Mouse (Mus musculus) MEL (cell line): ENCODE data around the gene Gapt. TPM values are rescaled to one million over a fixed set of nuclear protein-coding genes. Genes with fewer than 3 reads are reported as not detected.

ENCODE experiments used
- DNase-seq: peaks from one replicate; pipeline ENCODE4 v3.0.0; 2011; ENCODE audit warnings: low read depth, low spot score
- H3K27ac ChIP-seq: 2 replicates; pipeline ENCODE4 v1.5.1; 2012; ENCODE audit warnings: low read depth, mild to moderate bottlenecking, control low read depth, low read length, moderate library complexity; ENCODE audit not compliant: control insufficient read depth
- H3K27me3 ChIP-seq, 2 experiments: fragments of 150-350 bp in 1 of 2; sonication (generic) in 1 of 2; 2 replicates each; pipeline ENCODE4 v1.6.1; 2012; ENCODE audit warnings: low read length in 2 of 2, mild to moderate bottlenecking in 2 of 2, improper control_type of control experiment in 1 of 2, moderate library complexity in 1 of 2; ENCODE audit not compliant: insufficient read depth in 2 of 2, control insufficient read depth in 1 of 2
- H3K36me3 ChIP-seq, 2 experiments: 2 replicates each; pipeline ENCODE4 v1.6.1; 2012 to 2014; ENCODE audit warnings: low read length in 2 of 2, improper control_type of control experiment in 1 of 2, inconsistent platforms in 1 of 2, mild to moderate bottlenecking in 1 of 2; ENCODE audit not compliant: insufficient read depth in 2 of 2, control insufficient read depth in 1 of 2
- H3K4me1 ChIP-seq, 2 experiments: fragments of 150-350 bp in 1 of 2; sonication (generic) in 1 of 2; 2 replicates each; pipeline ENCODE4 v1.6.1; 2012; ENCODE audit warnings: low read length in 2 of 2, improper control_type of control experiment in 1 of 2, mild to moderate bottlenecking in 1 of 2; ENCODE audit not compliant: insufficient read depth in 2 of 2, control insufficient read depth in 1 of 2
- H3K4me3 ChIP-seq, 2 experiments: fragments of 150-350 bp in 1 of 2; sonication (generic) in 1 of 2; 2 replicates each; pipeline ENCODE4 v1.5.1; 2012; ENCODE audit warnings: low read depth in 2 of 2, low read length in 2 of 2, mild to moderate bottlenecking in 2 of 2, moderate library complexity in 2 of 2, control low read depth in 1 of 2, improper control_type of control experiment in 1 of 2; ENCODE audit not compliant: control insufficient read depth in 1 of 2, insufficient read depth in 1 of 2
- H3K79me2 ChIP-seq: 2 replicates; pipeline ENCODE4 v1.6.1; 2012; ENCODE audit warnings: mild to moderate bottlenecking, low read length, moderate library complexity; ENCODE audit not compliant: control insufficient read depth, poor library complexity, insufficient read depth
- H3K9ac ChIP-seq: 2 replicates; pipeline ENCODE4 v1.6.1; 2012; ENCODE audit warnings: low read depth, mild to moderate bottlenecking, control low read depth, low read length, moderate library complexity; ENCODE audit not compliant: control insufficient read depth, poor library complexity, severe bottlenecking
- H3K9me3 ChIP-seq: fragments of 150-350 bp; sonication (generic); replicated peaks from 2 replicates; pipeline ENCODE4 v1.6.1; 2012; ENCODE audit warnings: mild to moderate bottlenecking, low read length, improper control_type of control experiment, moderate library complexity; ENCODE audit not compliant: insufficient read depth
- CHD1 ChIP-seq: IDR thresholded peaks from 2 replicates; pipeline ENCODE4 v1.6.1; 2012; ENCODE audit warnings: low read depth, mild to moderate bottlenecking, inconsistent platforms, low read length, improper control_type of control experiment
- CHD2 ChIP-seq: IDR thresholded peaks from 2 replicates; pipeline ENCODE4 v1.6.1; 2011; ENCODE audit warnings: low read length, improper control_type of control experiment
- CTCF ChIP-seq, 3 experiments: IDR thresholded peaks in 2 of 3; conservative IDR thresholded peaks in 1 of 3; 2 replicates each; pipeline ENCODE4 v1.5.1; 2011 to 2012; ENCODE audit warnings: low read length in 3 of 3, low read depth in 2 of 3, mild to moderate bottlenecking in 2 of 3, improper control_type of control experiment in 1 of 3, inconsistent platforms in 1 of 3, mixed read lengths in 1 of 3, moderate library complexity in 1 of 3; ENCODE audit not compliant: control insufficient read depth in 1 of 3, insufficient read depth in 1 of 3, poor library complexity in 1 of 3, severe bottlenecking in 1 of 3
- ELF1 ChIP-seq: IDR thresholded peaks from 2 replicates; pipeline ENCODE4 v1.6.1; 2014; ENCODE audit warnings: low read depth, mild to moderate bottlenecking, inconsistent platforms, low read length, improper control_type of control experiment, moderate library complexity
- ETS1 ChIP-seq: IDR thresholded peaks from 2 replicates; pipeline ENCODE4 v1.6.1; 2012; ENCODE audit warnings: low read depth, mild to moderate bottlenecking, inconsistent platforms, low read length, improper control_type of control experiment, moderate library complexity
- GATA1 ChIP-seq: IDR thresholded peaks from 2 replicates; pipeline ENCODE4 v1.6.1; 2011; ENCODE audit warnings: low read depth, low read length, improper control_type of control experiment
- JUND ChIP-seq: IDR thresholded peaks from 2 replicates; pipeline ENCODE4 v1.6.1; 2011; ENCODE audit warnings: low read depth, mild to moderate bottlenecking, improper control_type of control experiment, low read length
- MEF2A ChIP-seq: IDR thresholded peaks from 2 replicates; pipeline ENCODE4 v1.6.1; 2014; ENCODE audit warnings: low read depth, mild to moderate bottlenecking, inconsistent platforms, low read length, improper control_type of control experiment; ENCODE audit not compliant: poor library complexity, insufficient replicate concordance, severe bottlenecking; ENCODE audit errors: extremely low read depth
- MXI1 ChIP-seq: IDR thresholded peaks from 2 replicates; pipeline ENCODE4 v1.6.1; 2011; ENCODE audit warnings: mild to moderate bottlenecking, low read depth, low read length, improper control_type of control experiment
- NELFE ChIP-seq: IDR thresholded peaks from 2 replicates; pipeline ENCODE4 v1.6.1; 2011; ENCODE audit warnings: low read depth, low read length, improper control_type of control experiment
- NRF1 ChIP-seq: IDR thresholded peaks from 2 replicates; pipeline ENCODE4 v1.6.1; 2014; ENCODE audit warnings: low read depth, mild to moderate bottlenecking, inconsistent platforms, low read length, improper control_type of control experiment, moderate library complexity; ENCODE audit not compliant: poor library complexity, insufficient read depth, severe bottlenecking
- POLR2AphosphoS2 ChIP-seq: IDR thresholded peaks from 2 replicates; pipeline ENCODE4 v1.6.1; 2011; ENCODE audit warnings: low read length, improper control_type of control experiment
- POLR2AphosphoS5 ChIP-seq: IDR thresholded peaks from 2 replicates; pipeline ENCODE4 v1.6.1; 2012; ENCODE audit warnings: low read depth, borderline replicate concordance, mild to moderate bottlenecking, inconsistent platforms, low read length, moderate library complexity, mixed read lengths
- RCOR1 ChIP-seq: IDR thresholded peaks from 2 replicates; pipeline ENCODE4 v1.6.1; 2012; ENCODE audit warnings: low read depth, mild to moderate bottlenecking, inconsistent platforms, low read length, improper control_type of control experiment
- SMC3 ChIP-seq: IDR thresholded peaks from 2 replicates; pipeline ENCODE4 v1.6.1; 2011; ENCODE audit warnings: low read depth, low read length, improper control_type of control experiment
- TCF12 ChIP-seq: IDR thresholded peaks from 2 replicates; pipeline ENCODE4 v1.6.1; 2014; ENCODE audit warnings: low read depth, mild to moderate bottlenecking, inconsistent platforms, low read length, improper control_type of control experiment, moderate library complexity
- USF2 ChIP-seq, 2 experiments: IDR thresholded peaks; 2 replicates each; pipeline ENCODE4 v1.6.1; 2011 to 2012; ENCODE audit warnings: improper control_type of control experiment in 2 of 2, low read length in 2 of 2, borderline replicate concordance in 1 of 2, inconsistent platforms in 1 of 2, low read depth in 1 of 2, mild to moderate bottlenecking in 1 of 2; ENCODE audit not compliant: insufficient read depth in 1 of 2
- ZKSCAN1 ChIP-seq: IDR thresholded peaks from 2 replicates; pipeline ENCODE4 v1.6.1; 2012; ENCODE audit warnings: low read depth, mild to moderate bottlenecking, inconsistent platforms, low read length, improper control_type of control experiment, moderate library complexity
- ZNF384 ChIP-seq: IDR thresholded peaks from 2 replicates; pipeline ENCODE4 v1.6.1; 2012; ENCODE audit warnings: low read depth, mild to moderate bottlenecking, inconsistent platforms, low read length, improper control_type of control experiment
- polyA plus RNA-seq, 2 experiments: library from polyadenylated mRNA; stranded (reverse) in 1 of 2; unstranded in 1 of 2; fragments of >175 nt in 1 of 2; fragments of >200 nt in 1 of 2; gene quantifications; 2 replicates each; pipeline versions ENCODE4 v1.2.1 to v1.2.4; 2012; ENCODE audit warnings: low replicate concordance in 2 of 2, low read depth in 1 of 2; ENCODE audit not compliant: insufficient read length in 2 of 2, insufficient read depth in 1 of 2, missing spikeins in 1 of 2
- total RNA-seq: library from RNA; depleted of rRNA; stranded (reverse); fragments of 300-350 nt; gene quantifications from 2 replicates; pipeline ENCODE4 v1.2.3, GENCODE M21; 2012

The Gapt gene
- total and polyA plus RNA-seq, 3 experiments = 0.07 to 0.12 TPM; not detected in 1

DNA sequence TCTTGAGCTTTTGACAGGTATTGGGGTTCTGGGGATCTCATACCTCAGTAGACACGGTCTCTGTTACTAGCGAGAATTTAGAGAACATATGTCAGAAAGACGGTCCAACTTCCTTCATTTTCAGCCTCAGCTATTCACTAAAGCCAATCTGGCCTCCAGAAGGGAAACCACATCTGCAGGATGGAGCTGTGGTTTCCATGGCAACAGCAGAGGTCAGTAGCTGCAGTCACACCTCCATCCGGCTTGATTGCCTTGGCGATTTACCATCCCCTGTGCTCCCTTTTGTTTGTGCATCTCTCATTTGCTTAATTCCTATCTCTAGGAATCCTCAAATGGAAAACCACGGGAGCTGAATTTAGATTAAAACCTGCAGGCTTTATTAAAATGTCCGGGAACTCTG is 10.3 kb downstream of the Gapt start:
- H3K27me3 ChIP-seq = no peaks in the 10 kb centered on the region
- TF ChIP-seq JUND (no peak), CTCF (IDR thresholded peaks at IDR 0.05 in 2 of 3, conservative IDR thresholded peaks at IDR 0.05 in 1 of 3; ENCODE audit: control insufficient read depth in 1 of 3, insufficient read depth in 1 of 3, low read depth in 2 of 3, low read length in 3 of 3, poor library complexity in 1 of 3, severe bottlenecking in 1 of 3) (no peak), ETS1 (no peak), MEF2A (no peak), RCOR1 (no peak), ELF1 (no peak), ZNF384 (no peak), POLR2AphosphoS2 (no peak), CHD2 (no peak), USF2 (IDR thresholded peaks at IDR 0.05; ENCODE audit: borderline replicate concordance in 1 of 2, insufficient read depth in 1 of 2, low read depth in 1 of 2, low read length in 2 of 2) (no peak), SMC3 (no peak), POLR2AphosphoS5 (no peak), ZKSCAN1 (no peak)
- H3K27ac ChIP-seq = no peak overlapping the region
- H3K9me3 ChIP-seq = no peaks in the 10 kb centered on the region
- no peak overlapping the region for H3K4me3 ChIP-seq
- H3K4me1 ChIP-seq = peaks cover 4 to 5% of the 10 kb centered on the region in 2 experiments; a peak in 3 of 4 replicates
- H3K79me2 ChIP-seq = no peaks in the 10 kb centered on the region
- H3K9ac ChIP-seq = no peak overlapping the region
- no peak for DNase-seq
- peaks cover 0 to 2% of the 10 kb centered on the region in 2 experiments; a peak in 1 of 4 replicates for H3K36me3 ChIP-seq

DNA sequence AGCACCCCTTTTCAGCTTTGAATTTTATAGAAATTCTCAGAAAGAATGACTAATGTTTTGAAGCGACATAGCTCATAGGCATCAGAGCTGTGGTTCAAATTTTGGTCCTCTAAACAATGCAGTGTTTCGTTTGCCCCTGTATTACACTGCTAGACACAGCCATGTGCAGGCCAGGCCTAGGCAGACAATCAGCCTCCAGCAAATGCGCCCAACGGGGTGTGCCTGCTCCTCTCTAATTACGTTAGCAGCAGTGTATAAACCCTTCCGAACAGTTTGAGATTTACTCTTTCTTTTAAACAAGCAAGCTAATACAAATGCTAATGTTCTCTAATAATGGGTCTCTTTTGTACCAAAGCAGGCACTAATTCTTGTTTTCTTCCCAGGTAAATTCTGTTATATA is 14.4 kb downstream of the Gapt start:
- no peak for DNase-seq
- Histone ChIP-seq H3K4me3 (no peak overlapping the region), H3K27ac (no peak overlapping the region), H3K4me1 (no peaks in the 10 kb centered on the region), H3K79me2 (no peaks in the 10 kb centered on the region), H3K36me3 (peaks cover 0 to 2% of the 10 kb centered on the region in 2 experiments; a peak in 1 of 4 replicates), H3K9ac (no peak overlapping the region), H3K9me3 (no peaks in the 10 kb centered on the region), H3K27me3 (no peaks in the 10 kb centered on the region)
- no peak for TF ChIP-seq CHD2
- TF ChIP-seq CHD1 = no peak
- TF ChIP-seq NRF1 = no peak
- TF ChIP-seq MXI1 = no peak
- TF ChIP-seq TCF12 = no peak
- TF ChIP-seq GATA1 = no peak
- no peak for TF ChIP-seq NELFE
- no peak for TF ChIP-seq ZKSCAN1
